Mouse (Mus musculus) 3134 (cell line): Measurements from ENCODE around the gene Gm20518.
A peak's percentile ranks its signal among the peaks of the same experiment; 100 is the strongest.

ENCODE experiments used
- DNase-seq: peaks from one replicate; pipeline ENCODE4 v3.0.0-alpha.2; 2011; ENCODE audit warnings: low spot score; ENCODE audit not compliant: insufficient read length; ENCODE audit errors: extremely low read depth

Gene Gm20518

DNA sequence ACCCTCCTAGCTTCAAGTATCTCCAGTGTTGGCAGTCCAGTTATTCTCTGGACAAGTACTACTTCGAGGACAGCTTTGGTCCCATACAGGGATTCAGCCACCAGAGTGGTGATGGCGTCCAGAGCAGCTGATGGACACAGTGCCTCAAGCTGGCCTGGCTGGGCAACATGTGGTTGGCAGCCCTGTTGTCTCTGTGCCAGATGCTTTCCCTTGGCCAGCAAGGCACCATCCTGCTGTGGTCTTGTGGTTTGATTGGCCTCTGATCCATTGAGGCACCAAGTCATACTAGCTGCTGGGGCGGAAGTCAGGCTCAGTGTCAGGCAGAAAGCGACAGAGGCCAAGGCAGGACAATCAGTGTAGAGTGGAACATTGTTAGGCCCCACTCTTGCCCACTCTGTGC lies 82.3 kb downstream of the Gm20518 start:
- peak; percentile 90 for DNase-seq

DNA sequence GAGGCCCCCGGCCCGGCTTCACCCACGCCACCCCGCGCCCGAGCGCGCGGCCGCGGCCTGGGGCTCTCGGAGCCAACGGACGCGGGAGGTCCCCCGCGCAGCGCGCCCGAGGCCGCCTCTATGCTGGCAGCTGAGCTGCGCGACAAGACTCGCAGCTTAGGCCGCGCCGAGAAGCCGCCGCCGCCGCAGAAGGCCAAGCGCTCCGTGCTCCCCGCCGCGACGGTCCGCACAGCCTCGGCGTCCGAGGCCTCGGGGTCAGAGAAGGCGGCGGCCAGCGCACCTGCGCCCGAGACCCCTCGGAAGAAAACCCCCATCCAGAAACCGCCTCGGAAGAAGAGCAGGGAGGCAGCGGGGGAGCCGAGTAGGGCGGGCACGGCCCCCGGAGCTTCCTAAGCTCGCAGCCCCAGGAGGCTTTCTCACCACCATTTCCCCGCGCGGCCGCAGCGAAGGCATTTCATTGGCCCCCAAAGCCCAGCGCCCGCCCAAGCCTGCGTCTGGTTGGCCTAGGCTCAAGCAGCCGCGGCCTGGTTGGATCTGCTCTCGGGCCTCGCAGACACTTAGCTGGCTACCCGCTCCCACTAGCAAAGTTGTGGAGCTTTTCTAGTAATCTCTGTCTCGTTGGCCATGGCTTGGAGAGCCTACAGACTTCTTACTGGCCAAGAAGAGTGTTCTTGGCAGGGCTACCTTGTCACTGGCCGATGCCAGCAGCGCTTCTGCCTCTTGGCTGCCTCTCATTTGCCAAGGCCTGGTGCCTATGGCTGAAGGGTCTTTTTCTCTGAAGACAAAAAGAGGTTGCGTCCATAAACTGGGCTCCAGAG lies 84.1 kb downstream of the Gm20518 start:
- no peak for DNase-seq

DNA sequence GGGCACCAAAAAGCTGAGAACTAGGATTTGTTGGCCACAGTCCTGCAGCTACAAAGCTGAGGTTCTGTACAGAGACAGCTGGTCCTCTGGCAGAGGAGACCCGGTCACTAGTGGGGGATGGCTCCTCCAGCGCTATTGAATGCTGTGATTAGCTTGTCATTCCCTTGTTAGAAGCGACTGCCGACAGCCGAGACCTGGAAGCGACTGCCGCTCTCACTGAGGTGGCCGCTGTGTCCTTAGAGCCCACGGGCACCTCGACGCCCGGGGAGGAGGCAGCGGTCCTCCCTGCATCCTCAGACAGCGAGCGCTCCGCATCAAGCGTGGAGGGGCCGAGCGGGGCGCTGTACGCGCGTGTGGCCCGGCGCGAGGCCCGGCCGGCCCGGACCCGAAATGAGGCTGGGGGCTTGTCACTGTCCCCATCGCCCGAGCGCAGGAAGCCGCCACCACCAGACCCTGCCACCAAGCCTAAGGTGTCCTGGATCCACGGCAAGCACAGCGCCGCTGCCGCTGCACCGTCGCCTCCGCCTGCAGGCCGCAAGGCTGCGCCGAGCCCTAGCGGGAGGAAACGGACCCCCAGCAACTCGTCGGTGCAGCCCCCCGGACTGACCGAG lies 84.8 kb downstream of the Gm20518 start:
- DNase-seq = no peak

DNA sequence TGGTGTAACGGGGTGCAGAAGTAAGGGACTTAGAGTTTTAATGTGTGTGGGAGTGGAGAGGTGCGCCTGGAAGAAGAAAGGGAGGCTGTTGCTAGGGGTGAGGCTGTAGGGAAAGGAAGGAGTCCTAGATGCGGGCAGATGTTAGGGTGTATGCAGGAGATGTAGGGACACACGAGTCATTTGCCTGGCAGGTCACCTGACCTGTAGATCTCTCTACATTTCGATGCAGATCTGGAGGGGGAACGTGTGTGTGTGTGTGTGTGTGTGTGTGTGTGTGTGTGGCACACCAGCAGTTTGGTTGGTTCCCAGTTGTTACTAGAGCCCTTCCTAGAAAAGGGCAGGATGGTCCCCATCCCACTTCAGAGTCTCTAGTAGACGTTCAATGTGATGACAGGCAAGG lies 86.5 kb downstream of the Gm20518 start:
- no peak for DNase-seq

DNA sequence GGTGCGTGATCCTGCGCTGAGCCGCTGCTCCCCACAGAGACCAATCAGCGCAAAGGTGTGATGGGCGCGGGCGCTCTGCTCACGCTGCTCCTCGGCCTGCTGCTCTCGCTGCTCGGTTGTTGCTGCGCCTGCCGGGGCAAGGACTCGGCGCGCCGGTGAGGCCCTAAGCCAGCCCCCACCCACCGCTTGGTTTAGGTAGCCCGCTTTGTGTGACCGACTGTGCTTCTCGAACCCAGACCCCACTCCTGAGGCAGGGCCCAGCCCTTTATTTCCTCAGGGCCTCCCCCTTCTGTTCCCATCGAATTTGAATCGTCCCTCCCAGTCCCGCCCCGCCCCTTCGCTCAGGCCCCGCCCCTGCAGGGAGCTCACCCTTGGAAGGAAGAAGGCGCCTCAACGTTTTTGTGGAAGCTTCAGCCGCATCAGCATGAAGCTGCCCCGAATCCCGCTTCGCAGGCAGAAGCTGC lies 87.0 kb downstream of the Gm20518 start:
- DNase-seq = no peak

DNA sequence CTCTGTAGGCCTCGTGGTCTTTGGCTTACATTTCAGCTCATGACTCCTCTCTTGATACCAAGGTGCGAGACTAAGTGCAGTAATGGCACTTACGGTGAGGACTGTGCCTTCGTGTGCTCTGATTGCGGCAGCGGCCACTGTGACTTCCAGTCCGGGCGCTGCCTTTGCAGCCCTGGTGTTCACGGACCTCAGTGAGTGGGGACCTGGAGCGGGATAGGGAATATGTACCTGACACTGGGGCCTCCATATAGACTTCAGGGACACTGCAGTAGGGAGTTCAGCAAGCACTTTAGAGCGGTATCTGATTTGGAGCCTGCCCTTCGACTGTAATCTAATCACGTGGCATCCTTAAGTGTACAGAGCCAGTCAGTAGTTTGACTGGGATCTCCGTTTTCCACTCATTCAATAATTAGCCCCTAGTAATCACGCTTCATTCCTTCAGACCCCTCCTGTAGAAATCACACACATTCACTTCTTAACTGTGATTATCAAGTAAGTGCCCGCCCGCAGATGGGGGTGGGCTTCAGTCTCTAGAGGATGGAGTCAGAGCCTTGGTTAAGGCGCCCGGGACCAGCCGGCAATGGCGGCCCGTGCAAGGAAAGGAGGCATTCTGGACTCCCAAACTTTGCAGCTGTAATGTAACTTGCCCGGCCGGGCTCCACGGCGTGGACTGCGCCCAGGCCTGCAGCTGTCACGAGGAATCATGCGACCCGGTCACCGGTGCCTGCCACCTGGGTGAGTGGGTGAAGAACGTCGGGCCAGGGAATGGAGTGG lies 87.6 kb downstream of the Gm20518 start:
- DNase-seq = no peak

DNA sequence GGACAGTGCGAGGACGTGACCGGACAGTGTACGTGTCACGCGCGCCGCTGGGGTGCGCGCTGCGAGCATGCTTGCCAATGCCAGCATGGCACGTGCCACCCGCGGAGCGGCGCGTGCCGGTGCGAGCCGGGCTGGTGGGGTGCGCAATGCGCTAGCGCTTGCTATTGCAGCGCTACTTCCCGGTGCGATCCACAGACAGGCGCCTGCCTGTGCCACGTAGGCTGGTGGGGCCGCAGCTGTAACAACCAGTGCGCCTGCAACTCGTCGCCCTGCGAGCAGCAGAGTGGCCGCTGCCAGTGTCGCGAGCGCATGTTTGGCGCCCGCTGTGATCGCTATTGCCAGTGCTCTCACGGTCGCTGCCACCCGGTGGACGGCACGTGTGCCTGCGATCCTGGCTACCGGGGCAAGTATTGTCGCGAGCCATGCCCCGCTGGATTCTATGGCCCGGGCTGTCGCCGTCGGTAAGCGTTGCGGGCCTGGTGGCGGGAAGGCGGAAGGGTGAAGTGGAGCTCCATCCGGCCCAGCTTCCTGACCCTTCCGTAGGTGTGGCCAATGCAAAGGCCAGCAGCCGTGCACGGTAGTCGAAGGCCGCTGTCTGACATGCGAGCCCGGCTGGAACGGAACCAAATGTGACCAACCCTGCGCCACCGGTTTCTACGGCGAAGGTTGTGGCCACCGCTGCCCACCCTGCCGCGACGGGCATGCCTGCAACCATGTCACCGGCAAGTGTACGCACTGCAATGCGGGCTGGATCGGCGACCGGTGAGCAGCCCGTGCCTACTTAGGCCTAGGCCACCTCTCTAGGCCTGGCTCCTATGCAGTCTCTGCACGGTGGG lies 88.4 kb downstream of the Gm20518 start:
- no peak for DNase-seq

DNA sequence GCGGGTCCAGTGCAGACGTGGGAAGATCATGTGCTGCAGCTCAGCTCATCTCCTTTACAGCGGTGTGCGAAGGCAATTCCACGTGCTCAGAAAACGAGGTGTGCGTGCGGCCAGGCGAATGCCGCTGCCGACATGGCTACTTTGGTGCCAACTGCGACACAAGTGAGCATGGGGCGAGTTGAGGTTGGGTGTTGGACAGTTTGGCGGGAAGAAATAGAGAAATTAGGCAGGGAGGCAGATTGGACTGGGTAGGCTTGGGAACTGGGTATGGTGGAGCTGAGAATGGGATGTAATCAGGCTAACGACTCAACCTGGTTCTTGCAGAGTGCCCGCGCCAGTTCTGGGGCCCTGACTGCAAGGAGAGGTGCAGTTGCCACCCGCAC lies 89.0 kb downstream of the Gm20518 start:
- no peak for DNase-seq

DNA sequence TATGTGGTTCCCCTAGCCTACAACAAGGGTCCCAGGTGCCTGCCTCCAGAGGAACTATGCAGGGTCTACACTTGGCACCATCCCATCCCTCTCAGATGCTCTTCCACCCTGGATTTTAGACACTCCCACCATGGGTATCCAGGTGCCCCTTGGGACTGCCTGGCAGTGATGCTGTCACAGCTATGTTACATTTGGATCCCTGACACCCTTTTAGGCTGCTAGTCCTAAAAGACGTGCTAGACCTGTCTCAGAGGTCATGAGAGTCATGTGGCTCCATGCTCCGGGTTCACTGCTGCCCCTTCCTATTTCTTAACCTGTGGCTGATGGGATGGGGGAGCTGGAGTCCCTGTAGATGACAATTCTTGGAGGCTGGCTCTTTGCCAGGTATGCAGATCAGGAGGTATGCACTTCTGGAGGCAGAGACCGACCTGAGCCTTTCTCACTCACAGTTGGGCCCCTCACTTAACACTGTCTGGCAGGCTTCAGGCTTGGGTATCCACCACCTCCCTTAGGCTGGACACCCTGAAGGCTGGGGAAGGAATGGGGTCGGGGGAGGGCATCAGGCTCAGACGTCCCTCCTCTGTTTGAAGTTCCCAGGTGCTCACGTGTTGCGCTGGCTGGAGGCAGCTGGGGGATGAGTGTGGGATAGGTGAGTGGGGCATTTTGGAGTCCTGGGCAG lies 89.6 kb downstream of the Gm20518 start:
- no peak for DNase-seq

DNA sequence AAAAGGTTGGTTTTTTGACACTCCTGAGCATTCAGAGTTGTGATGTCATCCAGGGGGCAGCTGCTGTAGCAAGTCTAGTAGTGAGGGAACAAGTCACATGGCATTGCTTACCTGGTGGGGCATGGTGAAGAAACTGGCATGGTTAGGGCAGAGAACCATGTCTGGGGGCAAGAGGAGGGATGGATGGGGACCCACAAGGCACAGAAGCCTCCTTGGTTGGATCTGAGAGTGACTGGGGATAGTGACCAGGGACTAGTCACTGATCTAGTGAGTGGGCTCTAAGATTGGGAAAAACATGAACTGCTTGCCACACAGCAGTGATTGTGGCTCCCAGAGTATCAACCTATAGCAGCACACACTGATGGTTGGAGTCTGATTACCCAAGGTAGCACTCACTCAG lies 91.9 kb downstream of the Gm20518 start:
- no peak for DNase-seq

DNA sequence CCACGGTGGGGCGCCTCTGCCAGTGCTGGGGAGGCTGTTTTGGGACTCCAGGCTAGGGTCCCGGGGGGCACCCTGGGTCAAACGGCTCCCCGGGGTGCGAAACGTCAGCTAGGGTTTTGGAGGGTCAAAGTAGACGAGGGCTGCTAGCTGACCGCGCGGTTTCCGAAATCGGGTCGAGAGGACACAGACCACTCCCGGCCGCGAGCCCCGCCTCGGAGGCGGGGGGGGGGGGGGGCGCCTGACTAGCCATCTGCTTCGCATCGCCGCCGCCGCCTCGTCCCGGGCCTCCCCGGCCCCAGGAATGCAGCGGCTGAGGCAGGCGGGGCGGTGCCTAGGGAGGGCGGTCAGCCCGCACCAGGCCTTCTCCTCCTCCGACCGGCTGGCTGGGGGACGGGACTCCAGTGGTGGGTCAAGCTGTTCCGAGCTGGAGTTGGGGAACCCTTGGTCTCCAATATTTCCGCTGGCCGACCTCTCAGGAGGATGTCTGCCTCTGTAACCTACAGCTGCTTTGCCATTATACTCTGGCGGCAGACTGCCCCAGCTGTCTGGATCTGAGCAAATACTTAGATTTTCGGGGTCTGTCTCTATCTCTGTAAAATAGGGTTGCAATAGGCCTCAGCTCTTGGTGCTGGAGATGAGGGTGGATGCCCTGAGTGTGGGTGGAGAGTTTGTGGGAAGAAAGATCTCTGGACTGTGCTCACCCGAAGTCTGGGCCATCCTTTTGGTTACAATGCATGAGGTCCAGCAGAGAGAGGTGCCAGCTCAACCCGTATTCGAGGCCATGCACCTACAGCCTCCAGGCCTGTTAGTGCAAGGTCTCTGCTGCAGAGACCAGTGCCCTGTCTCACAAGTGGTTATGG lies 92.9 kb downstream of the Gm20518 start:
- DNase-seq = no peak

DNA sequence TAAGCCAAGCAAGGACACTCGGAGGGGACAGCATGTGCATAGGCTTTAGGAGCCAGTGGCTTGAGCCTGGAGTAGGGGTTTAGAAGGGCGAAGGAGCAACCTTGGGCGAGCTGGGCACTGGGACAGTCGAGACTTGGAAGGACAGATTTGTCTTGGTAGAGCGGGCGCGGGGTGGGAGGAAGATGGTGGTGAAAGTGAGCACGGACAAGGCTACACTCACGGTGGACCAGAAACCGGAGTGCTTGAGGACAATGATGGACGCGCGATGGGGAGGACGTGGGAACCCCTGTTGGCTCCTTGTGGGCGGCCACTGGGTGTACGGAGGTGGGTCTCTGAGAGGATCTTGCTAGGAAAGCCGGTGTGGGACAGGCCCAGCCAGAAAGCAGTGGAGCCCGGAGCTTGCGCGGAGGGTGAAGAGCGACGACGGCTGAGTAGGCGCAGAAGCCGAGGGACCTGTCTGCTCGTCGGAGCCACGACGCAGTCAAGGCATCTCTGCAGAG lies 93.6 kb downstream of the Gm20518 start:
- no peak for DNase-seq

DNA sequence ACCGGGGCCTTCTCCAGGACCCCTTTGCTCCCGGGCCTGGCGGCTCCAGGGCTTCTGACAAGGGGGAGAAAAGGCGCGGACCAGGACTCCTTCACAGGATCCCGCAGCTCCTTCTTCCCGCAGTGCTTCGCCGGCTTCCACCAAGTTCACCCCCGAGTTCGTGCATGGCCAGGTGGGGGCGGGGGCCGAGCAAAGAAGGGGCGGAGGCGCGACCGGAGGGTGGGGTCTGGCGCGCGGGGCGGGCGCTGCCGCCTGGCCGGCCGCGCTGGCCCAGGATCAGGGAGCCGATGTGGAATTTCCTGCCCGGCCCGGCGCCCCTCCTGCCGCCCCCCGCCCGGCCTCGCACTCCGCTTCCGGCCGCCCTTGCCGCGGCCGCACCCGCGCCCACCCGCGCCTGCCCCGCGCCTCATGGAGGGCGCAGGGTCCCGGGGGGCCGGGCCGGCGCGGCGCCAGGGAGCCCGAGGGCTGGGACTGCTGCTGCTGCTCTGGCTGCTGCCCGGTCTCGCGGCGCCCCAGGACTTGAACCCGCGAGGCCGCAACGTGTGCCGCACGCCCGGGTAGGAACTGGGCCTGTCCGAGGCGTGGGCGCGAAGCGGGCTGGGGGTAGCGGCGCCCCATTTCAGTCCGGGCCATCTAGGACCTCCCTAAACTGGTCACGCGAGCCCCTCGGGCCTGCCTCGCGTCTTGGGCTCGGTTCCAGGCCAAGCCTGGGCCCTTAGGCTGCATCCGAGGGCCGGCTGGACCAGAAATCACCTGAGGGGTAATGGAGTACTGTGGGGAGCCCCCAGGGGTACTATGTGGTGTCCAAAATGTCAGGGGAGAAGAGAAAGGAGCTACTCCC lies 94.3 kb downstream of the Gm20518 start, which contains the start of gene Scarf2:
Scarf2 (plus strand) TSS at position 312 of the 841 bp plus-strand sequence.
- no peak for DNase-seq

DNA sequence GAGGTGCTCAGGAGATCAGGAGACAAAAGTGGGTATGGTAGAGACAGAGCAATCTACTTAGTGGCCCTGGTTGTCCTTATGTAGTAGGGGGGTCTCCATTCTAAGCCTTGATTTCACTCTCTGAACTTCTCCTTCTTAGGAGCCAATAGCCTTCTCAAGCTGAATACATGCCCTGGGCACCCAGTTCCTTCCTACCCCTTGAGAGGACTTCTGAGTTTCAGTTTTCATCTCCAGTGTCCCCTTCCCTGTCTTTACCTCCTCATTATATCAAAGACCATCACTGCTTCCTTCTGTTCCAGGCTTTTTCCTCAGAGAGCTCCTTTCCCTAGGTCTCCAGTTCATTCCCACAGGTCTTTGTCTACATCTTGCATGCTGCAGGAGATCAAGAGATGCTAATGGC lies 95.0 kb downstream of the Gm20518 start:
- DNase-seq = no peak

DNA sequence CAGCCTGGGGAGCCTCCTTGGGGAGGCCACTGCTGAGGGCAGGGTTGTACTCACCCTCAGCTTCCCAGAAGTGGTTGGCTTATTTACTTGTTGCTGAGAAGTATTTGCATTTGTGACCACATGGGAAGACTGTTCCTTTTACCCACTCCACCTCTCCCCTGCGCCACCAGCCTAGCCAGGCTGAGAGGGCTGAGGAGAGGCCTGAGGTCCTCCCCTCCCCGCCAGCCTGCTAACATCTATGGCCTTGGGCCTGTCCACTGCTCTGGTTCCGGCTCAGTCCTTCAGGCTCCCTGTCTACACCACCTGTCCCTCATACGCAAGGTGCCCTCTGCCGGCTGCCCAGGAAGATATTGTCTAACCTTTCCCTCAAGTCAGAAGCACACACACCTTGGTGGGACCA lies 95.8 kb downstream of the Gm20518 start:
- DNase-seq = no peak

DNA sequence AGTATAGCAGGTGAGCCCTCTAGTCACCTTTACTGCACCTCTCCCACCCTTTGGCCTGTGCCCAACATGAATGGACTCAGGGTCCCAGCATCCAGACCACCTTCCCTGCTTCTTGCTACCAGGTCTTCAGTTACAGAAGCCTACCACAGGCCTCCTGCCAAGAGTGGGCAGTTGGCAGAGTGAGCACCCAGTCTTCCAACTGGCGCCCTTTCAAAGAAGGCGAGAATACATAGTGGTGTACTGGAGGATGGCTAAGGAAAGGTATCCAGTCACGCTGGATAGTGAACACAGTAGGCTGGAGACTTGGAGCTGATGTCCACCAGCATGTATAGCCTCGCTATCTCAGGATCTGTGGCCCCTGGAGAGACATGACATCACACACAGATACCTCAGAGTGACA lies 97.4 kb downstream of the Gm20518 start:
- DNase-seq = no peak

DNA sequence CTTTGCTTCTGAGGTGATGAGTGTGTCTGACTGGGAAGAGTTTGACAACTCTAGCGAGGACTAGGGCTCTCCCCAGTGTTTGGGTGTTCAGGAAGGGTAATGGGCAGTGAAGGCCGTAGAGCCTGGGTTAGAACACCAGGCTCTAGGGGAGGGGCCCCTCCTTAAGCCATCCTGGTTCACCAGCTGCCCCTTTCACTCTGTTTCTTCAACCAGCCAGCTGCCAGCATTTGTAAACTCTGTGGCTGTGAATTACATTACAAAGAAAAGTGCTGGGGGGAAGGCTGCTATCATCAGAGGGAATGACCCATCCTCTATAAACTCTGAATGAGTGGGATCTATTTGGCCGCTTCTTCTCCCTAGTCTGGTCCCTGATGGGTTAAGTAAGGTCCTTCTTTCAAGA lies 98.7 kb downstream of the Gm20518 start:
- DNase-seq = no peak

DNA sequence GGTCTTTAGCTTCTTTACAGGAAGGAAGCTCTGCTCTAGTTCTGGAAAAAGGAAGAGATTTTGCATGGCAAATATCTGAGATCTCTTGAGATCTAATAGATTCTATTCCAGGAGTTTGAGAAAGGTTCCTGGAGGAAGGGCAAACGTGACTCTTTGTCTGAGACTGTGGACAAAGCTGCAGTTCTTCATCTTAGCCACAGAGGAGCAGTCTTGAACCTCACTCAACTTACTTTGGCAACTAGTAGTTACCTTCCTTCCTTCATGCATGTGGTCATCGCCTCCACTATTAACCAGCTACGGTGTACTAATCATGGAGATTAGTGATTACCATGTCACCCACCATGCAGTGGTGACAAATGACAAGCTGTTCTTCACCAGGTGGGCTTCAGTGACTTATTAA lies 106.1 kb downstream of the Gm20518 start:
- no peak for DNase-seq
